Mouse (Mus musculus): ENCODE data around the gene Spdye4a. TPM values are rescaled to one million over a fixed set of nuclear protein-coding genes. Genes with fewer than 3 reads are reported as not detected.
A peak's percentile ranks its signal among the peaks of the same experiment; 100 is the strongest.
"Not testable (repeated sequence)": the region's sequence is repeated elsewhere in the genome, so short reads cannot be mapped to it uniquely, and the experiment has no call there.

Gene Spdye4a
- total RNA-seq, 4 experiments from 2014 or later, result not detected

DNA sequence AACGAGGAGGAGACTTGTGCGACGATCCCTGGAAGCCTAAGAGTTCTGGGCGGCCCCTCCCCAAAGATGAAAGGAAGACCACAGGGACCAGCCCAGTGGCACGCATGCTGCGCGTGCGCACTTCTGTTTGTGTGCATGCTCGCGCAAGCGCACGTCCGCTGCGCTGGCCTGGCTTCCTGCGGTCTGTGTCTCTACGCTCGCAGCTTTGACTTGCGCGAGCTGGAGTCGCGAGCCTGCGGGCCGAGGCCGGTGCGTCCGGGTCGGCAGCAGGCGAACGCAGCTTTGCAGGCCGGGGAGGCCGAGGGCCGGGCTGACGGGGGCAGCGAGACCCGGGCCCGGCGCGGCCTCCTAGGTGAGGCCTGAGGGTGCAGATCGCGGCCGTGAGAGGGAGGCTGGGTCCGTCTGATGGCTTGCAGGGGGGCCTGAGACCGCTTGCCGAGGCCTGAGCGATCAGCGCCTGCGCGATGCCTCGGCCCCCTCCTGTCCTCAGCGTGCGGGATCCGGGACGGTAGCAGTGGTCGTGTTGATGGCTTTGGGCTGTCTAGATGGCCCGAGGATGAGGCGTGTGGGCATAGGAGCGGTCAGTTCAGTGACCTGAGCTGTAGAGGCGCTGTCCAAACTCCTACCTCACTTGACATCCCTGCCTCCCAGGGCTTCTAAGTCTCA is 8.5 kb upstream of the Spdye4a start, which contains the start of gene Zfp12:
TSS of gene Zfp12 (plus strand) at position 136 of the 666 bp plus-strand sequence.
- peak; percentile 94 to 96 for DNase-seq (ENCODE audit: low spot score in 2 of 2)

DNA sequence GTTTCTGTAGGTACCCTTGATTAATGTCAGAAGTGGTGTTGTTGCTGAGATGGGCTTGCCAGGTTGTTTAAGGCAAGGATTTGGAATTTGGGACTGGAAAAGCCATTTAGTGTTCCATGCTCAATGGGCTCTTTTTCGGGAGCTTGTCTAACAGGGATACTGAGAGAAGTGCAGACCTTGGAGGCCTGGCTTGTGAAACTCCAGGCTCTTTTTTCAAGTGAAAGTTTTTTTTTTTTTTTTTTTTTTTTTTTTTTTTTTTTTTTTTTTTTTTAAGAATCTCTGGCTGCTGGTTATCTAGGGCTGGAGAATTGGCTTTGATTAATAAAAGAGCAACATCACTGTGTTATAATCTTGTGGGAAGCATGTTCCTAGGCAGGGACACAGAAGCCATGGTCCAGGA is 4.4 kb downstream of the Spdye4a start:
- no peak for DNase-seq (ENCODE audit: low spot score in 2 of 2)

DNA sequence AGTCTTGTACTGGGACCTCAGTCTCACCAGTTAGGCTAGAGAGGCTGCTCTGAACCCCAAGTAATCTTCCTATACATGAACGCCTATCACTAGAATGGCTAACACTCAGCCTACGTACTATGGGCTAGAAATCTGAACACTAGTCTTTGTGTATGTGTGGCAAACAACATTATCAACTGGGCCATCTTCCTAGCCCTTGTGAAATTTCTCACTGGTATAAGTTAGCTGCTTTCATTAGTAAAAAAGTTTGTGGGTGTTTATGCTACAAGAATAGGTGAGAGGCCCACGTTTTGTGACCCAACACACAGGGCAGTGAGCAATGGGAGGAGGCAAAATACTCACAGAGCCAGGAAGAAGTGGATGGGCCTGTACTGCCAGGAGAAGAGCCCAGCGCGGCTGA is 5.7 kb downstream of the Spdye4a start:
- DNase-seq (ENCODE audit: low spot score in 2 of 2), result no peak

DNA sequence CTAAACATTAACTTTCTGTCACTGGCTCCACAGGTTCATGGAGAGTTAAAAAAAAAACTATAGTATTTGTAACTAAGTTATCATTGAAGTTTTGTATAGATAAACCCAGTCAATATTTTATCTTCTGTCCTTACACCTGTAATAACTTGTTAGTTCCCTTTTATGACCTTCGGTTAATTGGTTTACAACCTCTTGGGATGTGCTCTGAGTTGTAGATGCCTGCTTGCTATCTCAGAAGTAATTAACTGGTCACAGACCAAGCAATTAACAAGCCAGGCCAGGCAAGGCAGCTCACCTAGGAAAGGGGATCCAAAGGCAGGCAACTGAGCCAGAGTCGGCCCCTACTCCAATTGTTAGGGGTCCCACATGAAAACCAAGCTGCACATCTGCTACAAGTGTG is 12.9 kb downstream of the Spdye4a start:
- DNase-seq (ENCODE audit: low spot score in 2 of 2), result no peak

DNA sequence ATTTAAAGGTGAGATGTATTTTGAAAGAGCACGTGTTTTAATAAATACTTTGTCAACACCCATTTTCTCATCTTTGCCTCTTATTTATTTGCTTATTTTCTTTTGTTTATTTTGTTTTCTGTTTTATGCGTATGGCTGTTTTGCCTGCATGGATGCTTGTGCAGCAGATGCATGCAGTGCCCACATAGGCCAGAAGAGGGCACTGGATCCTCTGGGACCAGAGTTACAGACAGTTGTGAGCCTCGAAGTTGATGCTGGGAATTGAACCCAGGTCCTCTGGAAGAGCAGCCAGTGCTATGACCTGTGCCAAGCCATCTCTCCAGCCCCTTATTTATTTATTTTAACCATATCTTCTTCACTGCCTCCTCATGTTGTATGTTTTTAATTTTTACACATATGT is 21.7 kb downstream of the Spdye4a start:
- no peak for DNase-seq (ENCODE audit: low spot score in 2 of 2)

DNA sequence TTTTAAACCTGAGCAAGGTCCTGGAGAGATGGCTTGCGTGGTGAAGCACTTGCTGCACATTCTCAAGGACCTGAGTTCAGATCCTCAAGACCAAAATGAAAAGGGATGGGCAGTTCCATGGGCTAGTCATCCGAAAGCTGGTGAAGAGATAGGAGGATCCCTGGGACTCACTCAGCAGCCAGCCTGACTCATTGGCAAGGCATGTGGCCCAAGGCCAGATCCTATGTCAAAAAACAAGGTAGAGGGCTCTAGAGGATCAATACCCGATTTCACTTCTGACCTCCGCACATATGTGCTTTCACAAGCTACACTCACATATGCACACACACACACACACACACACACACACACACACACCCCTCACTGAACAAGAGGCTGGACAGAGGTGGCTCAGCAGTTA is 30.2 kb downstream of the Spdye4a start:
- DNase-seq (ENCODE audit: low spot score in 2 of 2), result no peak

DNA sequence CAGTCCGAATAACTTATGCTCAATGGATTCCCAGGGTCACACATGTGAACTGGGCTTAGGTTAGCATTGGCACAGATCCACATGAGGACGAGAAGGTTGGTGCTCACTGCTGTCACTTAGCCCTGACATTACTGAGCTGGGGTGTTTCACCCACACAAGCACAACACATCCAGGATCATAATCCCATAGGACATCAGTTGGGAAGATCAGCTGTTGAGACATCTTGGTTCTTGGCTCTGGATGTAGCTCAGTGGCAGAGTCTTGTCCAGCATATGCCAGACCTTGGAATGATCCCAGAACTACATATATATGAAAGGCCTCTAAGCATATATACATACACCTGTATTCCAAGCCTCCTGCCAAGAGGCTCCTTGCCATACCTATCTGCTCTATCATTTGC is 31.5 kb downstream of the Spdye4a start:
- DNase-seq (ENCODE audit: low spot score in 2 of 2), result no peak

DNA sequence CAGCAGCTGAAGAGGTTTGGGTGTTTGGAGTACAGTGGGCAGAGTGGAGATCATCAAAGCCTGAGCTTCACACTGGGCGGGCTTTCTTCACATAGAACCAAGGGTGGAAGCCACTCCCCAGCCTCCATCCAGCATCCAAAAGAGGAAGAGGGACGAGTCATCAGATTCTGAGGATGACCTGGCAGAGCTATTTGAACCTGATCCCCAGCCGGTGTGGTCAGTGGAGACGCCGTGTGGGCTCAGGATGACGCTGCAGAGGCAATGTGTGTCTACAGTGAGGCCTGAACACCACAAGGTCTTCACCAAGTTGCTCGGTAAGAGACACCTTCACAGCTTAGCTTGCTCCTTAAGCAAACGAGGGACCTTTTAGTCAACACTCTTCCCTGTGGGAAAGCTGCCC is 31.9 kb downstream of the Spdye4a start:
- DNase-seq (ENCODE audit: low spot score in 2 of 2), result not testable (repeated sequence)

DNA sequence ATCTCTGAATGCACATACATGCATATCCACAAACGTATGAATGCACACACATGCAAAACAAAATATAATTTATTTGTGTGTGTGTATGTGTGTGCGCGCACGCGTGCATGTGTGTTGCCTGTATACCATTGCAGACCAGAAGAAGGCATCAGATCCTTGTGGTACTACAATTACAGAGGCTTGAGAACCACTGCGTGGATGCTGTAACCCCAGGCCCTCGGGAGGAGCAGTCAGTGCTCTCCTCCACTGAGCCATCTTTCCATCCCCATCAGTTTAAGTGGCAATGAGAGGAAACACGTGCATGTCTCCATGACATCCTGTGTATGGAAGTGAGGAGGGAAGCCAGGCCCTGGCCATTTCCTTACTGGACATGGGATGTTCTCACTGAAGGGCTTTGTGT is 33.9 kb downstream of the Spdye4a start:
- DNase-seq (ENCODE audit: low spot score in 2 of 2), result no peak

DNA sequence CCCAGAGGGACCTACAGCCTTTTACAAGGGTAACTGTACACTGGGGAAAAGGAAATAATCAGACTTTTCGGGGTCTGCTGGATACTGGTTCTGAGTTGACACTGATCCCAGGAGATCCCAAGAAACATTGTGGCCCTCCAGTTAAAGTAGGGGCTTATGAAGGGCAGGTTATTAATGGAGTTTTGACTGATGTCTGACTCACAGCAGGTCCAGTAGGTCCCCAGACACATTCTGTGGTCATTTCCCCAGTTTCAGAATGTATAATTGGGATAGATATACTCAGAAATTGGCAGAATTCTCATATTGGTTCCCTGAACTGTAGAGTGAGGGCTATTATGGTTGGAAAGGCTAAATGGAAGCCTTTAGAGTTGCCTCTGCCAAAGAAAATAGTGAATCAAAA is 38.7 kb downstream of the Spdye4a start:
- DNase-seq (ENCODE audit: low spot score in 2 of 2), result not testable (repeated sequence)

DNA sequence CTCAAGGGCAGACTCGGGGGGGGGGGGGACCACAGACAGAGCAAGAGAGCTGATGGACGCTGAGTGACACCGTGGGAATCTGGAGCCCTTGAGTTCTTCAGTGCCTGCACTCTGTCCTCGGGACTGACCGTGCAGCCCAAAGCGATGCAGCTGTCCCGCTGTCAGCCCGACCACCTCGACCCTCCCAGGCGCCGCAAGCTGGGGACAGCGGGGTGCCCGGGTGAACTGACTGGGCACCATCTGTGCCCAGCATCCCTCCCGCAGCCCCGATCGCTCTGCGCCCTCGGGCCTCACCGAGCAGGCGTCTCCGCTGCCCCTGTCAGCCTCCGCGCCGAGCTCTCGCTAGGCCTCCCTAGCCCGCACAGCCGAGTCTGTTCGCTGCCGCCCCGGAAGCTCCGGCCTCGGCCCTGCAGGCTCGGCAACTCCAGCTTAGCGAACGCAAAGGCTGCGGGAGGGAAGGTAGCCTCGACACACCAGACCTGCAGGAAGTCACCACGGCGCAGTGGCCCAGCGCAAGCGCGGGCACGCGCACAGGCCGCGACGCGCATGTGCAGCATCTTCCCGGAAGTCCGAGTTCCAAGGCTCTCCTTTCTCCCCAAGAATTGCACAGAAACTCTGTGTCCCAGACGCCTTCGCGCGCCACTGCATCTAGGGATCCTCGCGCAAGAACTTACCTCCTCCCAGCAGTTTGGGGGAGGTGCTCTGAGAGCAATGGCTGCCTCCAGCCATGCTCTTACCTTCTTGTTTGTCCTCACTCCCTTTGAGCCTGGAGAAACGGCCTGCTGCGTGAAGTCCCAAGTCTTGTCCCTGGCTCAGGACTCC is 46.2 kb downstream of the Spdye4a start, which contains the start of the genes Rbak and Spdye4b:
TSS of gene Rbak (minus strand) at position 521 of the 822 bp plus-strand sequence.
TSS of gene Spdye4b (plus strand) at position 763 of the 822 bp plus-strand sequence.
- DNase-seq (ENCODE audit: low spot score in 2 of 2), result peak; percentile 94 to 95

DNA sequence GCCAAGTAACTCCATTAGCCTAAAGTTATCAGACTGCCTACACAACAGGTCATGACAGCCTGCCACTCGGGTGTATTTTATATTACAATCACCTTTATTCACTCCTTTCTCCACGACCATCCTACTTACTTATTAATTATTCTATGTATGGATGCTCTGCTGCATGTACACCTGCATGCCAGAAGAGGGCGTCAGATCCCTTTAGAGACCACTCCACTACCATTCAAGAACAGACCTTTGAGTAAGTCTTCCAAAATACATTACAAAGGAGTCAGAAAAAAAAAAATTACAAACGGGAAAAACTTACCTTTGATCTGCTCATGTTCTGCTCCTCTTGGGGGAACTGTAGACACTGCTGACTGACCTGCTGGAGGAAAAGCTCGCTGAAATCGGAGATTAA is 47.5 kb downstream of the Spdye4a start:
- DNase-seq (ENCODE audit: low spot score in 2 of 2), result no peak

DNA sequence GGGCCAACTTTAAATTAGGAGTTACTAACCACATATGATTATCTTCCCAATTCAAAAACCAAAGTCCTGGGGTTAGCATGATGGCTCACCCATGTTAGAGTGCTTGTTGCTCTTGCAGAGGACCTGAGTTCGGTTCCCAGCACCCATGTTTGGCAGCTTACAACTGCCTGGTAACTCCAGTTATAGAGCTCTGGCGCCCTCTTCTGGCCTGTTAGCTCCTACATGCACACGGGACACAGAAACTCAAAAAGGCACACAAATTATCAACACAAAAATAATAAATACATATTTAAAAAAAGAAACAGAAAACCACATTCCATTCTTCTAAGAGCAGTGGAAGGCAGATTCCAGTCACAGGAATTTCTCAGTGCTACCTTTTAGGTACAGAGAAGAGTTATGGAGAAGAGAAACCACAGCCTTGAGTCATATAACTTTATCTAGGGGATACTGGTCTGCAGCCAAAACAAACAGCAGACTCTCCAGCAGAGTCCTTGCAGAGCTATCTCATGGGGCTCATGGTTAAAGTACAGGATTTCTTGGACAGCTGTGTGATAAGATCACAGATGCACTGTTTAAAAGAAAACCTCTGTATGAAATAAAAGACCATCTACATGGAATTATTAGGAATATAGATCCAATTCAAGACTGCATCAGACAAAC is 49.0 kb downstream of the Spdye4a start:
- no peak for DNase-seq (ENCODE audit: low spot score in 2 of 2)

DNA sequence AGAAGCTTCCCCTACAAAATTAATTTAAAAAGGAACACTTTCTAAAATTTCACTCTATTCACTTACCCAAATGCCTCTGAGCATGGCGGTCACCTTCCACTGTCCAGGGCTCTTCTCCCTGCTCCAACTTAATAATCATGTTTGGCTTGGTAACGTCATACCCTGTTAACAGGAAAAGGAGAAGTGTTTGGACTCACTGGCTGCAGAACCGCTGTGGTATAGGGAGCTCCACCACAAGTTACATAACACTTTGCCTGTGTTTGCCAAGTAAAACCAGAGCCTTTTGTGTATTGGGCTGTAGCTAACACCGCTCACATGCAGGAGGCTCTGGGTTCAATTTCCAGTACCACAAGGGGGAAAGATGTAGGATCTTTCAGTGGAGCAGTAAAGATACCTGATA is 50.7 kb downstream of the Spdye4a start:
- DNase-seq (ENCODE audit: low spot score in 2 of 2), result no peak

Other genes with a start within 250 kb of the Spdye4a start
- 10 to 100 TPM; 44.7 to 51.3 (median 47.7) TPM for gene Rnf216, start 113.9 kb downstream of the Spdye4a start, total RNA-seq (2022)
- gene Olfr718-ps1, start 79.3 kb downstream of the Spdye4a start, total RNA-seq (2022), result under 1 TPM; 0.09 to 0.29 (median 0.16) TPM
- gene Rbak, start 46.1 kb downstream of the Spdye4a start, total RNA-seq (2022), result 10 to 100 TPM; 12.4 to 15.1 (median 13.8) TPM
- gene Spdye4b, start 45.9 kb downstream of the Spdye4a start, total RNA-seq (2022), result not detected
- gene Zfp12, start 8.3 kb upstream of the Spdye4a start, total RNA-seq (2022), result 10 to 100 TPM; 27.6 to 38.7 (median 35.6) TPM
- 10 to 100 TPM; 20.6 to 24.1 (median 23.1) TPM for gene Zfp316, start 43.1 kb upstream of the Spdye4a start, total RNA-seq (2022)
- 1 to 10 TPM; 4.1 to 5.5 (median 4.4) TPM for gene Zfp853, start 66.7 kb upstream of the Spdye4a start, total RNA-seq (2022)
- gene E130309D02Rik, start 88.5 kb upstream of the Spdye4a start, total RNA-seq (2022), result 10 to 100 TPM; 22.7 to 25.8 (median 24.1) TPM
- gene Zdhhc4, start 102.4 kb upstream of the Spdye4a start, total RNA-seq (2022), result 10 to 100 TPM; 50.4 to 57.0 (median 54.1) TPM
- gene Grid2ip, start 130.4 kb upstream of the Spdye4a start, total RNA-seq (2022), result 1 to 10 TPM in 3 of 4 experiments, under 1 TPM in 1; 0.99 to 1.7 (median 1.5) TPM
- 10 to 100 TPM; 33.8 to 39.8 (median 37.0) TPM for gene Kdelr2, start 176.9 kb upstream of the Spdye4a start, total RNA-seq (2022)
- 10 to 100 TPM; 28.8 to 37.0 (median 33.3) TPM for gene Daglb, start 237.7 kb upstream of the Spdye4a start, total RNA-seq (2022)